Comparison of ENCODE assay signal across 9 mouse cellular contexts in the genomic region with DNA sequence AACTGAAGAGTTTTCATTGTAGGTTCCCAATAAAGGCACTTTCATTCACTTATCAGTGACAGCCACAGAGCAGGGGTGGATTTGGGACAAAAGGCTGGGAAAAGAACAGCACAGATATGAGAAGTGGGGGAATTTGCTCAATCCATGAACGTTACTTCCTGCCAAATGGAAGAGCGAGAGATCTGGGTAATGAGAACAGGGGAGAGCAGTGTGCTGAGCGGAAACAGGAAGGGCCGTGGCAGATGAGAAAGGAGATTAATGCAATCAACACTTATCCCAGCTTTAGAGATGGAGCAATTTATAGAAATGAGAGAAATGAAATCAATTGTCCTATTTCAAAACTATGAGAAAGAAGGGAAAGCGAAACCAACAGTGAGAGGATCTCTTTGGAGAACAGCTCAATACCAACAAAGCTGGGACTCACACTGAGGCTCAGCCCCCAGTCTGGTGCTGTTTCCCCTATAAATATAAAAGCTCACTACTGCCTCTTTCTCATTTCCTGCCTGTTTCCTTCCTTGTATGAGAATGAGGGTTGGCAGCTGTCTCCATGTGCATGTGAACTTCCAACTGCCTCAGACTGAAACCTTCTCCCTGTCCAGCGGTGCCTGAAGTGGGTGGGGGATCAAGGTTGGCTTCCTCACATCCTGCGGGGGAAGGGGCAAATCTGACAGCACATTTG. TPM values are rescaled to one million over a fixed set of nuclear protein-coding genes. Genes with fewer than 3 reads are reported as not detected.
DNase-seq lines count a peak whose midpoint lies in the region; ATAC-seq and TF ChIP-seq lines count a peak whose summit lies in the region.
"Had no signal": no experiment of that assay in that cellular context is flagged by ENCODE, and none has a peak within 500 bp of the region (broad histone marks: within the 10 kb centered on the region; RNA-seq: fewer than 3 reads in every experiment).

No protein-coding gene starts in this region.

- H3K4me2 ChIP-seq in kidney, embryonic 14.5 days (replicated peaks; ENCODE audit: low read depth, low read length): peak overlapping the region; percentile 11; the same call in 1 of the 2 replicates
- peak overlapping the region; percentile 25; the same call in 1 of the 2 replicates for H3K4me2 ChIP-seq in limb, embryonic 13.5 days (replicated peaks)
- H3K4me2 ChIP-seq in stomach, embryonic 14.5 days (replicated peaks; ENCODE audit: low read depth, low read length): no peak overlapping the region
- H3K4me2 ChIP-seq: neural tube, embryonic 12.5 days had no signal

- WGBS in kidney, embryonic 14.5 days: 57% methylated on average over 7 of the region's 7 CpGs
- WGBS in limb, embryonic 13.5 days: 61% methylated on average over 7 of the region's 7 CpGs
- 59% methylated on average over 7 of the region's 7 CpGs for WGBS in stomach, embryonic 14.5 days

- DNase-seq in kidney, adult 9 months: no peak
- no peak for DNase-seq in left cerebral cortex, postnatal 14 days (ENCODE audit: low spot score in 2 of 2)
- DNase-seq in cerebellum, adult 8-10 months: no peak
- DNase-seq in frontal cortex, postnatal 36 days (ENCODE audit: low spot score in 2 of 2): no peak

- no peak overlapping the region for H3K4me3 ChIP-seq in kidney, embryonic 14.5 days (ENCODE audit: low read length)
- H3K4me3 ChIP-seq in bone marrow macrophage, adult 2 months (ENCODE audit: insufficient read depth, low read length): peak overlapping the region; percentile 56
- no peak overlapping the region for H3K4me3 ChIP-seq in limb, embryonic 13.5 days
- H3K4me3 ChIP-seq in stomach, embryonic 14.5 days (ENCODE audit: low read depth, low read length): no peak overlapping the region
- H3K4me3 ChIP-seq: neural tube, embryonic 12.5 days had no signal

- H3K36me3 ChIP-seq in kidney, embryonic 14.5 days (ENCODE audit: control insufficient read depth, insufficient read depth, low read length): no peaks in the 10 kb centered on the region
- H3K36me3 ChIP-seq in limb, embryonic 13.5 days: no peaks in the 10 kb centered on the region
- no peaks in the 10 kb centered on the region for H3K36me3 ChIP-seq in stomach, embryonic 14.5 days (ENCODE audit: control insufficient read depth, insufficient read depth, low read length)
- H3K36me3 ChIP-seq: neural tube, embryonic 12.5 days had no signal

- no peak overlapping the region for H3K9ac ChIP-seq in kidney, embryonic 14.5 days (ENCODE audit: low read depth, low read length)
- H3K9ac ChIP-seq in limb, embryonic 13.5 days: no peak overlapping the region
- H3K9ac ChIP-seq in stomach, embryonic 14.5 days (replicated peaks; ENCODE audit: low read depth, low read length): no peak overlapping the region
- H3K9ac ChIP-seq: neural tube, embryonic 12.5 days had no signal

- TF ChIP-seq POLR2A in bone marrow macrophage, adult 2 months (IDR thresholded peaks at IDR 0.05; ENCODE audit: borderline replicate concordance, low read depth, low read length): no peak

- intact Hi-C loops in left cerebral cortex, postnatal 14 days (cut with DNase I): no loop called here

- peaks cover 5% of the 10 kb centered on the region for H3K4me1 ChIP-seq in kidney, embryonic 14.5 days (ENCODE audit: control insufficient read depth, insufficient read depth, low read length)
- H3K4me1 ChIP-seq in bone marrow macrophage, adult 2 months (ENCODE audit: control insufficient read depth, insufficient read depth, low read length): peaks cover 36% of the 10 kb centered on the region
- H3K4me1 ChIP-seq in limb, embryonic 13.5 days: peaks cover 8% of the 10 kb centered on the region
- peaks cover 9% of the 10 kb centered on the region; the same call in 1 of the 2 replicates for H3K4me1 ChIP-seq in stomach, embryonic 14.5 days (ENCODE audit: control insufficient read depth, insufficient read depth, low read length)

- no peaks in the 10 kb centered on the region for H3K9me3 ChIP-seq in kidney, embryonic 14.5 days (ENCODE audit: control insufficient read depth, low read length)
- no peaks in the 10 kb centered on the region for H3K9me3 ChIP-seq in limb, embryonic 13.5 days
- no peaks in the 10 kb centered on the region for H3K9me3 ChIP-seq in stomach, embryonic 14.5 days (ENCODE audit: control insufficient read depth, low read depth, low read length)
- H3K9me3 ChIP-seq: neural tube, embryonic 12.5 days had no signal

- TF ChIP-seq CTCF in bone marrow macrophage, adult 2 months (IDR thresholded peaks at IDR 0.05; ENCODE audit: low read depth, low read length): no peak

- no peaks in the 10 kb centered on the region for H3K27me3 ChIP-seq in kidney, embryonic 14.5 days (ENCODE audit: control insufficient read depth, insufficient read depth, low read length)
- H3K27me3 ChIP-seq in limb, embryonic 13.5 days: no peaks in the 10 kb centered on the region
- no peaks in the 10 kb centered on the region for H3K27me3 ChIP-seq in stomach, embryonic 14.5 days (ENCODE audit: control insufficient read depth, insufficient read depth, low read length)
- H3K27me3 ChIP-seq: neural tube, embryonic 12.5 days had no signal

- ATAC-seq in kidney, embryonic 14.5 days (ENCODE audit: low FRiP score, low TSS enrichment): peak; percentile 75; the same call in 1 of the 2 replicates
- no peak for ATAC-seq in limb, embryonic 13.5 days (ENCODE audit: low FRiP score, low read depth)
- no peak for ATAC-seq in stomach, embryonic 14.5 days (ENCODE audit: insufficient number of reproducible peaks, insufficient read depth, low FRiP score, low read depth)

- H3K27ac ChIP-seq in kidney, embryonic 14.5 days (ENCODE audit: low read depth, low read length): peak overlapping the region; percentile 14; the same call in 1 of the 2 replicates
- H3K27ac ChIP-seq in bone marrow macrophage, adult 2 months (ENCODE audit: insufficient read depth, low read depth, low read length): peak overlapping the region; percentile 91
- no peak overlapping the region for H3K27ac ChIP-seq in limb, embryonic 13.5 days
- H3K27ac ChIP-seq in stomach, embryonic 14.5 days (ENCODE audit: low read length): 0 out of 2 replicates have a peak overlapping the region, but pooled peaks have one; percentile 18
- H3K27ac ChIP-seq: neural tube, embryonic 12.5 days had no signal

RNA-seq across cellular contexts. Expression of gene B3gnt2, which starts 11.0 kb away (rescaled TPM):
- 4.6 and 9.1 TPM in 2 replicates for polyA plus RNA-seq in kidney, embryonic 14.5 days (2014; fragmentation: Nextera tagmentation; extraction: Ambion mirVana)
- 19.7 and 20.5 TPM in 2 replicates for polyA plus RNA-seq in bone marrow macrophage, adult 2 months (2012; ENCODE audit: insufficient read depth, insufficient read length, missing spikeins)
- polyA plus RNA-seq in limb, embryonic 13.5 days (2015; fragmentation: Nextera tagmentation; extraction: Ambion mirVana): 5.5 TPM in 2 replicates
- polyA plus RNA-seq in stomach, embryonic 14.5 days (2014; fragmentation: Nextera tagmentation; extraction: Ambion mirVana): 12.8 and 16.7 TPM in 2 replicates
- 10 to 100 TPM in 1 of 2 experiments, 1 to 10 TPM in 1; 7.9 to 14.4 TPM for total RNA-seq in left cerebral cortex, postnatal 14 days (2021)
